Mouse (Mus musculus) myocyte (in vitro differentiated cells): ENCODE measurements around the gene Lrrc8b.

Experiments
- CEBPB ChIP-seq: IDR thresholded peaks from 2 replicates; pipeline ENCODE4 v1.6.1; 2011; ENCODE audit warnings: mild to moderate bottlenecking, moderate library complexity; ENCODE audit not compliant: poor library complexity, insufficient read depth, severe bottlenecking
- MAX ChIP-seq: IDR thresholded peaks from one replicate; pipeline ENCODE4 v1.6.1; 2011; ENCODE audit warnings: low read depth, mild to moderate bottlenecking, control low read depth
- MYOD1 ChIP-seq, 3 experiments: IDR thresholded peaks; one replicate each; pipeline ENCODE4 v1.6.1; 2011; ENCODE audit warnings: control low read depth in 2 of 3, low read depth in 2 of 3, mild to moderate bottlenecking in 2 of 3, moderate library complexity in 1 of 3; ENCODE audit not compliant: insufficient read length in 2 of 3, control insufficient read depth in 1 of 3
- POLR2A ChIP-seq: IDR thresholded peaks from one replicate; pipeline ENCODE4 v1.6.1; 2011; ENCODE audit warnings: low read depth, mild to moderate bottlenecking, control low read depth, moderate library complexity; ENCODE audit not compliant: insufficient read length
- POLR2AphosphoS2 ChIP-seq: IDR thresholded peaks from one replicate; pipeline ENCODE4 v1.6.1; 2011; ENCODE audit warnings: low read depth, control low read depth; ENCODE audit not compliant: insufficient read length
- REST ChIP-seq: IDR thresholded peaks from one replicate; pipeline ENCODE4 v1.6.1; 2011; ENCODE audit warnings: mild to moderate bottlenecking, control low read depth, moderate library complexity; ENCODE audit not compliant: insufficient read depth, insufficient read length
- SRF ChIP-seq: IDR thresholded peaks from one replicate; pipeline ENCODE4 v1.6.1; 2011; ENCODE audit warnings: low read depth; ENCODE audit not compliant: control insufficient read depth, insufficient read length
- TCF12 ChIP-seq: IDR thresholded peaks from one replicate; pipeline ENCODE4 v1.6.1; 2011; ENCODE audit warnings: mild to moderate bottlenecking, control low read depth; ENCODE audit not compliant: poor library complexity, insufficient read depth, severe bottlenecking
- USF1 ChIP-seq: IDR thresholded peaks from one replicate; pipeline ENCODE4 v1.6.1; 2011; ENCODE audit warnings: low read depth, mild to moderate bottlenecking, control low read depth, moderate library complexity

DNA sequence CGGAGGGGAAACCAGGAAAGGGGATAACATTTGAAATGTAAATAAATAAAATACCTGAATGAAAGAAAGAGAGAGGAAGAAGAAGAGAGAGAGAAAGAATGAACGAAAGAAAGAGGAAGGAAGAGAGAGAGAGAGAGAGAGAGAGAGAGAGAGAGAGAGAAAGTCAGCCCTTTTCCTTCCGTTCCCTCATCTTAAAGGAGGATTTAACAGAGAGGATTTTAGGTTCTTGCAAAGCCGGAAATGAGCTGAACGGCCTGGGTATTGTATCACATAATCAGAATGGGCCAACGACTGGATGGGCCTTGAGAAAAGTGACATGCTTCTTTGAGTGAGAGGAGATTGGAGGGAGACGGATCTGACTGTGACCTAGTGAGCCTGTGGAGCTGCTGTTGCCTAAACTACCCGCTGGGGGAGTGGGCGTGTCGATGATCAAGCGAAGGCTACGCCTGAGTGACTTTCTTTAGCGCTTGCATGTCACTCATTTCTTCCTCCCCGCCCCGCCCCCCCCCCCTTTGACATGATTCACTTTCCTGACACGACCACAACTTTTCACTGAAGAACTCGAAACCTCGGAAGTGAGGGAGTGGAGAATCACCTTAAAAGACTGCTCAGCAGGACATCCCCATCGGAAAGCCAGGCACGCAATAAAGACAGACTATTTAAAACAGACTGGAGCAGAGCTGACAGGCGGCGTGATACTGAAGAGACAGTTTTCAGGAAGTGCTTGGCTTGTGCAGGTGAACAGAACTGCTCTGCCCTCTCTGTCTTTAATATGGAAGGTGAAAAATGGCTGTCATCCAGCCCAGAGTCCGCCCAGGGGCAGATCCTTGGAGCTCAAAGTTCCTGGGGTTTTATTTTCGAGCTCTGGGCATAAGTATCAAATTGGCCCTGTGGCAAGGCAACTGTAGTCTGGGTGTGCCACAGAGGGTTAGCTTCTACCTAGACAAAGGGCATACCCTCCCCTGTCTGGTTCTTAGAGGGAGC, 79.6 kb downstream of the Lrrc8b start:
- no peak for TF ChIP-seq USF1
- no peak for TF ChIP-seq TCF12
- no peak for TF ChIP-seq CEBPB
- no peak for TF ChIP-seq POLR2A
- TF ChIP-seq MAX, result no peak
- no peak for TF ChIP-seq POLR2AphosphoS2
- TF ChIP-seq REST, result no peak
- TF ChIP-seq SRF, result no peak
- no peak for TF ChIP-seq MYOD1 (IDR thresholded peaks at IDR 0.05; ENCODE audit: control insufficient read depth in 1 of 3, insufficient read length in 2 of 3, low read depth in 2 of 3)
